12 mouse cellular contexts compared by ENCODE assay signal in the genomic region with DNA sequence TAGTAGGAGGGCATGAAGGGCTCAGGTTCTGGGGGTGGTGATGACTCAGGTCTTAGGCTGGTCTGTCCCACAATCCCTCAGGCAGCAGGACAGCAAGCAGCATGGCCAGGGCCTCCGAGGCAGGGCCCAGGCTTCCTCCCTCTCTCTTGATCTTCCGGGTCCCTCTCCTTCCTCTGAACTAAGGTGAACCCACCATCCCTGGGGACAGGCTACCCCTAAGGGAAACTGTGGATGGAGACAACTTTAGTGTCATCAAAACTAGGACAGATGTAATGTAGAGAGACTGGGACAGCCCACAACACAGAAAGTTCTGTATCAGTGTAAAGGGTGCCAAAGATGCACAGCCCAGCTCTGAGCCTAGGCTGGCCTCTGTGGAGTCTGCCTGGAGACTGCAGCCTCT. TPM values are rescaled to one million over a fixed set of nuclear protein-coding genes. Genes with fewer than 3 reads are reported as not detected.
"Had no signal": no experiment of that assay in that cellular context is flagged by ENCODE, and none has a peak within 500 bp of the region (broad histone marks: within the 10 kb centered on the region; RNA-seq: fewer than 3 reads in every experiment).

No protein-coding gene starts in this region.

- H3K27ac ChIP-seq: layer of hippocampus, adult 2 months; limb, embryonic 13.5 days; liver, embryonic 14.5 days; midbrain, embryonic 13.5 days; neural tube, embryonic 15.5 days had no signal

- H3K9me3 ChIP-seq: midbrain, embryonic 13.5 days; neural tube, embryonic 15.5 days had no signal

- DNase-seq: lung, adult 18-20 months; right cerebral cortex, adult 18-20 months; right cerebral cortex, postnatal 25 days; thymus, adult 2 months; thymus, postnatal 25 days had no signal

- H3K27me3 ChIP-seq: limb, embryonic 13.5 days; midbrain, embryonic 13.5 days; neural tube, embryonic 15.5 days had no signal

- H3K4me3 ChIP-seq: layer of hippocampus, adult 2 months; limb, embryonic 13.5 days; midbrain, embryonic 13.5 days; myocyte; neural tube, embryonic 15.5 days had no signal

- H3K4me1 ChIP-seq: neural tube, embryonic 15.5 days had no signal

- H3K4me2 ChIP-seq: limb, embryonic 13.5 days; midbrain, embryonic 13.5 days; neural tube, embryonic 15.5 days had no signal

- ATAC-seq: midbrain, embryonic 13.5 days had no signal

- H3K36me3 ChIP-seq: limb, embryonic 13.5 days; midbrain, embryonic 13.5 days; neural tube, embryonic 15.5 days had no signal

- H3K9ac ChIP-seq: limb, embryonic 13.5 days; liver, embryonic 14.5 days; midbrain, embryonic 13.5 days; neural tube, embryonic 15.5 days had no signal

RNA-seq across cellular contexts. Expression of gene Ano1, which starts 12.2 kb away (rescaled TPM):
- total RNA-seq: megakaryocyte-erythroid progenitor cell, adult 5-6 weeks had no signal
